Mouse (Mus musculus) stomach, postnatal 0 days (tissue): ENCODE results near the gene Begain.

Experiments used
- CTCF ChIP-seq: IDR thresholded peaks from 2 replicates; pipeline ENCODE4 v1.5.1; 2016; ENCODE audit warnings: antibody characterized with exemption, low read depth, mild to moderate bottlenecking, moderate library complexity
- EP300 ChIP-seq: optimal IDR thresholded peaks from 2 replicates; pipeline ENCODE3; 2016; ENCODE audit warnings: antibody characterized with exemption

- TF ChIP-seq CTCF (no peak), EP300 (no peak)
These were observed 83.5 kb downstream of the Begain start for GRCm38 (mm10) chr12:108984471-108984870.
